Comparison of ENCODE assay signal across 12 mouse cellular contexts in genomic region chr6:66953951-66954519, GRCm38 (mm10). TPM values are rescaled to one million over a fixed set of nuclear protein-coding genes. Genes with fewer than 3 reads are reported as not detected.
DNase-seq lines count a peak whose midpoint lies in the region; ATAC-seq lines count a peak whose summit lies in the region.
"Had no signal": no experiment of that assay in that cellular context is flagged by ENCODE, and none has a peak within 500 bp of the region (broad histone marks: within the 10 kb centered on the region; RNA-seq: fewer than 3 reads in every experiment).

No protein-coding gene starts in this region.

- H3K27ac ChIP-seq in liver, embryonic 16.5 days (ENCODE audit: low read length), result peak overlapping the region; percentile 76
- no peak overlapping the region for H3K27ac ChIP-seq in embryonic facial prominence, embryonic 10.5 days (replicated peaks)

- DNase-seq in thymus, postnatal 4 days, result peak; percentile 24
- DNase-seq in thymus, postnatal 25 days, result no peak
- DNase-seq in kidney, adult 18-20 months, result peak; percentile 57
- DNase-seq in yolk sac, embryonic 10.5 days (ENCODE audit: low spot score), result peak; percentile 79
- DNase-seq in embryonic facial prominence, embryonic 10.5 days (ENCODE audit: low spot score), result no peak
- no peak for DNase-seq in layer of hippocampus, adult 9-10 months (ENCODE audit: low spot score)
- DNase-seq in urinary bladder, postnatal 10 days (ENCODE audit: low spot score), result no peak
- DNase-seq: cerebellum, adult 9-11 months; lung, embryonic 14.5 days; thymus, postnatal 36 days had no signal

- peaks cover 15% of the 10 kb centered on the region for H3K4me1 ChIP-seq in liver, embryonic 16.5 days (ENCODE audit: control insufficient read depth, low read depth, low read length)
- H3K4me1 ChIP-seq in embryonic facial prominence, embryonic 10.5 days, result no peaks in the 10 kb centered on the region

- H3K4me3 ChIP-seq in liver, embryonic 16.5 days (ENCODE audit: low read depth, low read length), result no peak overlapping the region
- H3K4me3 ChIP-seq in embryonic facial prominence, embryonic 10.5 days, result no peak overlapping the region

- H3K27me3 ChIP-seq in liver, embryonic 16.5 days (ENCODE audit: control insufficient read depth, insufficient read depth, low read depth, low read length), result no peaks in the 10 kb centered on the region
- no peaks in the 10 kb centered on the region for H3K27me3 ChIP-seq in embryonic facial prominence, embryonic 10.5 days (replicated peaks; ENCODE audit: low read depth, poor library complexity, severe bottlenecking)

- peak overlapping the region; percentile 44 for H3K4me2 ChIP-seq in liver, embryonic 16.5 days (ENCODE audit: low read depth, low read length)
- H3K4me2 ChIP-seq: lung, embryonic 14.5 days had no signal

- no peaks in the 10 kb centered on the region for H3K9me3 ChIP-seq in liver, embryonic 16.5 days (replicated peaks; ENCODE audit: control insufficient read depth, low read length)
- no peaks in the 10 kb centered on the region for H3K9me3 ChIP-seq in embryonic facial prominence, embryonic 10.5 days

- H3K9ac ChIP-seq in liver, embryonic 16.5 days (ENCODE audit: low read depth, low read length), result no peak overlapping the region
- H3K9ac ChIP-seq: lung, embryonic 14.5 days had no signal

- peak; percentile 91 for ATAC-seq in liver, embryonic 16.5 days (ENCODE audit: low read depth)
- ATAC-seq: forebrain, embryonic 14.5 days had no signal

- no peaks in the 10 kb centered on the region for H3K36me3 ChIP-seq in liver, embryonic 16.5 days (ENCODE audit: control insufficient read depth, insufficient read depth)
- H3K36me3 ChIP-seq in embryonic facial prominence, embryonic 10.5 days (replicated peaks), result no peaks in the 10 kb centered on the region

- 15% methylated on average over 11 of the region's 11 CpGs for WGBS in liver, embryonic 16.5 days (ENCODE audit: insufficient replicate concordance)
- 84% methylated on average over 11 of the region's 11 CpGs for WGBS in embryonic facial prominence, embryonic 10.5 days

RNA-seq across cellular contexts. Expression of gene Gng12, which starts 57.8 kb away (rescaled TPM):
- 33.4 and 36.9 TPM in 2 replicates for polyA plus RNA-seq in liver, embryonic 16.5 days (2015; fragmentation: Nextera tagmentation; extraction: Ambion mirVana)
- polyA plus RNA-seq in embryonic facial prominence, embryonic 10.5 days (2016; fragmentation: Nextera tagmentation; extraction: Ambion mirVana), result 54.8 and 58.6 TPM in 2 replicates

Comparison
In these comparisons a context has a peak if more than half of its experiments do, and no peak if none do; other contexts are left out.
1. DNase-seq: peak in thymus, postnatal 4 days (single experiment), kidney, adult 18-20 months (single experiment) and yolk sac, embryonic 10.5 days (single experiment); none in thymus, postnatal 25 days (single experiment), embryonic facial prominence, embryonic 10.5 days (single experiment), layer of hippocampus, adult 9-10 months (single experiment) and urinary bladder, postnatal 10 days (single experiment).